Mouse (Mus musculus) ES-E14 (cell line): Measurements from ENCODE around the gene Mogs. TPM values are rescaled to one million over a fixed set of nuclear protein-coding genes. Genes with fewer than 3 reads are reported as not detected.
A peak's percentile ranks its signal among the peaks of the same experiment; 100 is the strongest.

Source experiments
- DNase-seq: peaks from one replicate; pipeline ENCODE4 v3.0.0-alpha.2; 2013; ENCODE audit warnings: low read depth, low spot score
- H3K27ac ChIP-seq: 2 replicates; pipeline ENCODE4 v1.5.1; 2012; ENCODE audit warnings: low read depth, mild to moderate bottlenecking, low read length, moderate library complexity, mixed read lengths; ENCODE audit not compliant: poor library complexity, insufficient read depth, severe bottlenecking
- H3K36me3 ChIP-seq: 2 replicates; pipeline ENCODE4 v1.6.1; 2012; ENCODE audit warnings: mild to moderate bottlenecking, low read length, moderate library complexity, mixed read lengths; ENCODE audit not compliant: control insufficient read depth, poor library complexity, insufficient read depth, severe bottlenecking
- H3K4me1 ChIP-seq, 2 experiments: fragments of 150-350 bp in 1 of 2; sonication (generic) in 1 of 2; 2 replicates each; pipeline ENCODE4 v1.6.1; 2012; ENCODE audit warnings: low read length in 2 of 2, mild to moderate bottlenecking in 1 of 2, mixed read lengths in 1 of 2; ENCODE audit not compliant: control insufficient read depth in 2 of 2, insufficient read depth in 2 of 2, poor library complexity in 1 of 2
- H3K4me3 ChIP-seq, 2 experiments: fragments of 150-350 bp in 1 of 2; sonication (generic) in 1 of 2; 2 replicates each; pipeline ENCODE4 v1.5.1; 2012; ENCODE audit warnings: low read length in 2 of 2, low read depth in 1 of 2, mild to moderate bottlenecking in 1 of 2, mixed read lengths in 1 of 2; ENCODE audit not compliant: insufficient read depth in 1 of 2, poor library complexity in 1 of 2, severe bottlenecking in 1 of 2
- H3K9ac ChIP-seq: 2 replicates; pipeline ENCODE4 v1.6.1; 2012; ENCODE audit warnings: low read depth, mild to moderate bottlenecking, low read length, mixed read lengths; ENCODE audit not compliant: poor library complexity, insufficient read depth, severe bottlenecking
- H3K9me3 ChIP-seq: fragments of 150-350 bp; sonication (generic); 2 replicates; pipeline ENCODE4 v1.6.1; 2012; ENCODE audit warnings: low read depth, mild to moderate bottlenecking, low read length; ENCODE audit not compliant: control insufficient read depth, insufficient read depth
- CHD2 ChIP-seq: IDR thresholded peaks from 2 replicates; pipeline ENCODE4 v1.6.1; 2014; ENCODE audit warnings: mild to moderate bottlenecking, low read depth, low read length, inconsistent platforms
- HCFC1 ChIP-seq: IDR thresholded peaks from 2 replicates; pipeline ENCODE4 v1.6.1; 2012; ENCODE audit warnings: low read length, inconsistent platforms, borderline replicate concordance; ENCODE audit not compliant: insufficient read depth
- MAFK ChIP-seq: IDR thresholded peaks from 2 replicates; pipeline ENCODE4 v1.6.1; 2014; ENCODE audit warnings: mild to moderate bottlenecking, low read depth, low read length, inconsistent platforms; ENCODE audit not compliant: insufficient read depth
- ZC3H11A ChIP-seq: IDR thresholded peaks from 2 replicates; pipeline ENCODE4 v1.6.1; 2012; ENCODE audit warnings: low read depth, mild to moderate bottlenecking, inconsistent platforms, low read length, borderline replicate concordance
- ZNF384 ChIP-seq: IDR thresholded peaks from 2 replicates; pipeline ENCODE4 v1.6.1; 2012; ENCODE audit warnings: low read depth, low read length, inconsistent platforms
- in situ Hi-C, 2 experiments: fragments of 600-800 bp; cut with MboI; formaldehyde crosslinking; loops; one replicate each; pipeline ENCODE4 v1.15.1; 2025; ENCODE audit warnings: low sequenced_read_pairs in 2 of 2, inconsistent platforms in 1 of 2; ENCODE audit not compliant: unreplicated experiment in 2 of 2
- total RNA-seq: library from RNA; depleted of rRNA; stranded (reverse); fragments of 300-350 nt; gene quantifications from 2 replicates; pipeline ENCODE4 v1.2.3, GENCODE M21; 2012

The Mogs gene
- total RNA-seq, 1 experiment = 42.3 TPM

- in situ Hi-C loops = no loop called here
- H3K36me3 ChIP-seq = no peaks in the 10 kb centered on the region
- no peak for DNase-seq
- H3K27ac ChIP-seq = no peak overlapping the region
- H3K9me3 ChIP-seq = no peaks in the 10 kb centered on the region
- no peak for TF ChIP-seq CHD2
- TF ChIP-seq ZC3H11A = no peak
- no peak for TF ChIP-seq ZNF384
- TF ChIP-seq MAFK = no peak
- no peak overlapping the region for H3K4me3 ChIP-seq
- H3K9ac ChIP-seq = no peak overlapping the region
- H3K4me1 ChIP-seq = 0 out of 4 replicates have a peak, but pooled peaks cover 0 to 3% of the 10 kb centered on the region in 2 experiments
Measured at GRCm38 (mm10) chr6:83104158-83104557, 11.1 kb upstream of the Mogs start.

- H3K27ac ChIP-seq = no peak overlapping the region
- no peaks in the 10 kb centered on the region for H3K36me3 ChIP-seq
- 0 out of 4 replicates have a peak, but pooled peaks cover 0 to 3% of the 10 kb centered on the region in 2 experiments for H3K4me1 ChIP-seq
- H3K9me3 ChIP-seq = no peaks in the 10 kb centered on the region
- in situ Hi-C loops = no loop called here
- peak overlapping the region in 1 of 2 experiments; percentile 93; a peak in 2 of 4 replicates for H3K4me3 ChIP-seq
- peak; percentile 73 for DNase-seq
- TF ChIP-seq MAFK (no peak), ZC3H11A (no peak), ZNF384 (no peak), HCFC1 (no peak), CHD2 (no peak)
- no peak overlapping the region; the same call in 1 of the 2 replicates for H3K9ac ChIP-seq
Measured at GRCm38 (mm10) chr6:83107566-83108400, 7.5 kb upstream of the Mogs start.

GRCm38 (mm10) chr6:83108762-83109668 lies 6.3 kb upstream of the Mogs start, which contains the start of gene Mrpl53:
Gene Mrpl53, plus strand, starts transcription at chr6:83109040.
- Histone ChIP-seq H3K27ac (no peak within 1 kb of the TSS), H3K4me1 (0 out of 4 replicates have a peak, but pooled peaks cover 0 to 3% of the 10 kb centered on the region in 2 experiments), H3K4me3 (peak within 1 kb of the TSS; percentile 68 to 93), H3K9ac (peak within 1 kb of the TSS; percentile 81), H3K9me3 (no peaks in the 10 kb centered on the region), H3K36me3 (no peaks in the 10 kb centered on the region)
- in situ Hi-C loops = no loop called here
- DNase-seq = no peak
- TF ChIP-seq ZNF384 (no peak), CHD2 (peak; percentile 74), MAFK (no peak), ZC3H11A (no peak), HCFC1 (peak; percentile 80)

- Histone ChIP-seq H3K4me3 (no peak overlapping the region), H3K9ac (no peak overlapping the region), H3K4me1 (peaks cover 0 to 5% of the 10 kb centered on the region in 2 experiments; a peak in 2 of 4 replicates), H3K27ac (no peak overlapping the region), H3K9me3 (no peaks in the 10 kb centered on the region), H3K36me3 (no peaks in the 10 kb centered on the region)
- no peak for TF ChIP-seq CHD2
- no peak for TF ChIP-seq ZNF384
- no peak for TF ChIP-seq MAFK
- no peak for TF ChIP-seq ZC3H11A
- TF ChIP-seq HCFC1 = no peak
- in situ Hi-C loops = no loop called here
- DNase-seq = no peak
Measured at GRCm38 (mm10) chr6:83111510-83112136, 3.7 kb upstream of the Mogs start.
